Mouse (Mus musculus): ENCODE results near the gene Filip1l. TPM values are rescaled to one million over a fixed set of nuclear protein-coding genes. Genes with fewer than 3 reads are reported as not detected.
A peak's percentile ranks its signal among the peaks of the same experiment; 100 is the strongest.

The Filip1l gene
- polyA plus RNA-seq, 1 experiment from 2014 or later = 24.3 TPM

- WGBS = 88% methylated on average over 6 of the region's 6 CpGs
- H3K36me3 ChIP-seq (ENCODE audit: control insufficient read depth, insufficient read depth, low read length) = no peaks in the 10 kb centered on the region
- H3K9ac ChIP-seq (ENCODE audit: low read length) = no peak overlapping the region
- 0 out of 2 replicates have a peak, but pooled peaks cover 2% of the 10 kb centered on the region for H3K4me1 ChIP-seq (ENCODE audit: control insufficient read depth, insufficient read depth, low read length)
- DNase-seq (ENCODE audit: low spot score) (no peak), ATAC-seq (ENCODE audit: insufficient number of reproducible peaks, low FRiP score, low TSS enrichment, low read depth) (no peak)
- no peak overlapping the region for H3K27ac ChIP-seq (replicated peaks; ENCODE audit: low read depth, low read length)
- H3K27me3 ChIP-seq (ENCODE audit: control insufficient read depth, insufficient read depth, low read length) = no peaks in the 10 kb centered on the region
- no peak overlapping the region for H3K4me3 ChIP-seq (ENCODE audit: low read depth, low read length)
- no peaks in the 10 kb centered on the region for H3K9me3 ChIP-seq (ENCODE audit: control insufficient read depth, low read length)
- no peak overlapping the region for H3K4me2 ChIP-seq (ENCODE audit: low read depth, severe bottlenecking)
Observed at GRCm38 (mm10) chr16:57357011-57357410, 4.1 kb downstream of the Filip1l start.

- no peak for ATAC-seq (ENCODE audit: insufficient number of reproducible peaks, low FRiP score, low TSS enrichment, low read depth)
- Histone ChIP-seq H3K4me2 (ENCODE audit: low read depth, severe bottlenecking) (no peak overlapping the region), H3K36me3 (ENCODE audit: control insufficient read depth, insufficient read depth, low read length) (no peaks in the 10 kb centered on the region), H3K27me3 (ENCODE audit: control insufficient read depth, insufficient read depth, low read length) (no peaks in the 10 kb centered on the region), H3K9ac (ENCODE audit: low read length) (no peak overlapping the region), H3K27ac (replicated peaks; ENCODE audit: low read depth, low read length) (no peak overlapping the region), H3K4me3 (ENCODE audit: low read depth, low read length) (no peak overlapping the region), H3K4me1 (ENCODE audit: control insufficient read depth, insufficient read depth, low read length) (peaks cover 5% of the 10 kb centered on the region; the same call in 1 of the 2 replicates), H3K9me3 (ENCODE audit: control insufficient read depth, low read length) (no peaks in the 10 kb centered on the region)
- WGBS = 83% methylated on average over 10 of the region's 10 CpGs
- DNase-seq (ENCODE audit: low spot score) = no peak
Observed at GRCm38 (mm10) chr16:57359251-57359650, 6.4 kb downstream of the Filip1l start.

DNA sequence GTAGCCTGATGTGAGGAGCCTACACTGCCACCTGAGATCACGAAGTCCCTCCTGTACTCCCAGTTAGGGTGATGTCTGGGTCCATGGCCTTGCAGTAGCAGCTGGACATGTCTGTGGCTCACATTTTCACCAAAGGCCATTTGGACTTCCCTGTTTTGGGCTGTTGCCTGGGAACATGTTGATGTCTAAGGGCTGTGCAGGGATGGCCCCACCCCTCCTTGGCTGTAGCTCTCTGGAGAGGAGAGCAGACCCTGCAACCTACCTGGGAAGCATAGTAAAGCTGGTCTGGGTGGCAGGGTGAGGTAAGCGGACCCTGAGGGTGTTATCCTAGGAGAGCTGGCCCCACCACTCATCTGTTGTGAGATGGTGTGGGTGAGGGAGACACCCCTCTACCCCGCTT, 7.9 kb downstream of the Filip1l start:
- no peak overlapping the region for H3K27ac ChIP-seq (replicated peaks; ENCODE audit: low read depth, low read length)
- WGBS = 93% methylated on average over 3 of the region's 3 CpGs
- no peak overlapping the region for H3K4me3 ChIP-seq (ENCODE audit: low read depth, low read length)
- DNase-seq (ENCODE audit: low spot score) = no peak
- no peak overlapping the region for H3K9ac ChIP-seq (ENCODE audit: low read length)
- H3K27me3 ChIP-seq (ENCODE audit: control insufficient read depth, insufficient read depth, low read length) = no peaks in the 10 kb centered on the region
- H3K4me1 ChIP-seq (ENCODE audit: control insufficient read depth, insufficient read depth, low read length) = peaks cover 9% of the 10 kb centered on the region
- H3K36me3 ChIP-seq (ENCODE audit: control insufficient read depth, insufficient read depth, low read length) = no peaks in the 10 kb centered on the region
- H3K4me2 ChIP-seq (ENCODE audit: low read depth, severe bottlenecking) = no peak overlapping the region
- ATAC-seq (ENCODE audit: insufficient number of reproducible peaks, low FRiP score, low TSS enrichment, low read depth) = no peak
- H3K9me3 ChIP-seq (ENCODE audit: control insufficient read depth, low read length) = no peaks in the 10 kb centered on the region

- no peak overlapping the region for H3K4me3 ChIP-seq (ENCODE audit: low read depth, low read length)
- no peak overlapping the region for H3K27ac ChIP-seq (replicated peaks; ENCODE audit: low read depth, low read length)
Observed at GRCm38 (mm10) chr16:57362679-57363401, 9.9 kb downstream of the Filip1l start.

DNA sequence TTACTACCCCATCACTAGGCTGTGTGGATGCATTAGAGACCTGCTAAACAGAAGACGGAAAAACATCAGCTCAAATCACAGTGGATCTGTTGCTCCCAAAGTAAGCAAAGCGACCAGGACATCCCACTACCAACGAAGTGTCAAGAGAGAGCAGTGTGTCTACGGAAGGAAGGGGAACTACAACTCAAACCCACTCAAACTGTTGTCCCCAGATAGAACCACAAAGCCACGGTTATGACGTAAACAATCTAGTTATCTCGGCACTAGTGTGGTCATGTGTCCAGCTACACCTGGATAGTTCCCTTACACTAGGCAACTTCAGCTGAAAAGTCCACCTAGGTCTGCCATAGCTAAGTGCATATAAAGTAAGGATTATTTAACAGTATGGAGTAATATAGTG, 11.6 kb downstream of the Filip1l start:
- DNase-seq (ENCODE audit: low spot score) = no peak
- Histone ChIP-seq H3K9me3 (ENCODE audit: control insufficient read depth, low read length) (no peaks in the 10 kb centered on the region), H3K4me1 (ENCODE audit: control insufficient read depth, insufficient read depth, low read length) (peaks cover 15% of the 10 kb centered on the region), H3K9ac (ENCODE audit: low read length) (no peak overlapping the region), H3K27me3 (ENCODE audit: control insufficient read depth, insufficient read depth, low read length) (no peaks in the 10 kb centered on the region), H3K27ac (replicated peaks; ENCODE audit: low read depth, low read length) (no peak overlapping the region), H3K4me3 (ENCODE audit: low read depth, low read length) (no peak overlapping the region), H3K4me2 (ENCODE audit: low read depth, severe bottlenecking) (no peak overlapping the region), H3K36me3 (ENCODE audit: control insufficient read depth, insufficient read depth, low read length) (no peaks in the 10 kb centered on the region)
- no peak for ATAC-seq (ENCODE audit: insufficient number of reproducible peaks, low FRiP score, low TSS enrichment, low read depth)
- WGBS = 86% methylated on average over 7 of the region's 7 CpGs

More at GRCm38 (mm10) chr16:57362679-57363401, 9.9 kb downstream of the Filip1l start:
- WGBS = 28% methylated on average over 18 of the region's 18 CpGs
- Histone ChIP-seq H3K27me3 (ENCODE audit: control insufficient read depth, insufficient read depth, low read length) (no peaks in the 10 kb centered on the region), H3K4me1 (ENCODE audit: control insufficient read depth, insufficient read depth, low read length) (peaks cover 15% of the 10 kb centered on the region), H3K9ac (ENCODE audit: low read length) (peak overlapping the region; percentile 32), H3K36me3 (ENCODE audit: control insufficient read depth, insufficient read depth, low read length) (no peaks in the 10 kb centered on the region), H3K9me3 (ENCODE audit: control insufficient read depth, low read length) (no peaks in the 10 kb centered on the region), H3K4me2 (ENCODE audit: low read depth, severe bottlenecking) (0 out of 2 replicates have a peak overlapping the region, but pooled peaks have one; percentile 32)
- ATAC-seq (ENCODE audit: insufficient number of reproducible peaks, low FRiP score, low TSS enrichment, low read depth) (peak; percentile 69), DNase-seq (ENCODE audit: low spot score) (peak; percentile 63)

DNA sequence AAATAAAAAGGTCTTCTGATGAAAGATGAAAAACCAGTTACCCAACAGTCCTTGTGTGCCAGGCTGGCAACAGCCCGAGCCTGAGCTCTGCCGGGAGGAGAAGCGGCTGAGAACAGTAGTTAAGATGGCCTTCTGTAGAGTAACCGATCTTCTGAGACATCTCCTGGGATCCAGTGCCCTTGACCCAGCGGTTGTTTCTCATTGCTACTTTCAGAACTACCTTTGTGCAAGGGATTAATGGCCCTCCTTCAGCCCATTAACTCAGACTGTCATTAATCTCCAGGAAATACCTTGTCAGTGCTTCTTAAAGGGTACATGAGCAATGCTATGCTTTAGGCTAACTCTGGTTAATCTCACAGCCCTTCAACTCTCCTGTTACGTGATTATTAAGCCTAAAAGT, 13.2 kb downstream of the Filip1l start:
- Histone ChIP-seq H3K4me3 (ENCODE audit: low read depth, low read length) (no peak overlapping the region), H3K4me1 (ENCODE audit: control insufficient read depth, insufficient read depth, low read length) (peaks cover 15% of the 10 kb centered on the region), H3K9ac (ENCODE audit: low read length) (no peak overlapping the region), H3K4me2 (ENCODE audit: low read depth, severe bottlenecking) (no peak overlapping the region), H3K9me3 (ENCODE audit: control insufficient read depth, low read length) (no peaks in the 10 kb centered on the region), H3K36me3 (ENCODE audit: control insufficient read depth, insufficient read depth, low read length) (no peaks in the 10 kb centered on the region), H3K27ac (replicated peaks; ENCODE audit: low read depth, low read length) (no peak overlapping the region), H3K27me3 (ENCODE audit: control insufficient read depth, insufficient read depth, low read length) (no peaks in the 10 kb centered on the region)
- WGBS = 10% methylated on average over 6 of the region's 6 CpGs
- peak; percentile 56 for DNase-seq (ENCODE audit: low spot score)
- ATAC-seq (ENCODE audit: insufficient number of reproducible peaks, low FRiP score, low TSS enrichment, low read depth) = peak; percentile 40; the same call in 1 of the 2 replicates

- Histone ChIP-seq H3K4me2 (ENCODE audit: low read depth, severe bottlenecking) (no peak overlapping the region), H3K9ac (ENCODE audit: low read length) (no peak overlapping the region), H3K9me3 (ENCODE audit: control insufficient read depth, low read length) (no peaks in the 10 kb centered on the region), H3K27me3 (ENCODE audit: control insufficient read depth, insufficient read depth, low read length) (no peaks in the 10 kb centered on the region), H3K27ac (replicated peaks; ENCODE audit: low read depth, low read length) (no peak overlapping the region), H3K4me1 (ENCODE audit: control insufficient read depth, insufficient read depth, low read length) (peaks cover 15% of the 10 kb centered on the region), H3K36me3 (ENCODE audit: control insufficient read depth, insufficient read depth, low read length) (no peaks in the 10 kb centered on the region), H3K4me3 (ENCODE audit: low read depth, low read length) (no peak overlapping the region)
- WGBS = 29% methylated on average over 18 of the region's 18 CpGs
- DNase-seq (ENCODE audit: low spot score) = no peak
- ATAC-seq (ENCODE audit: insufficient number of reproducible peaks, low FRiP score, low TSS enrichment, low read depth) = no peak
Observed at GRCm38 (mm10) chr16:57366941-57367694, 14.2 kb downstream of the Filip1l start.

DNA sequence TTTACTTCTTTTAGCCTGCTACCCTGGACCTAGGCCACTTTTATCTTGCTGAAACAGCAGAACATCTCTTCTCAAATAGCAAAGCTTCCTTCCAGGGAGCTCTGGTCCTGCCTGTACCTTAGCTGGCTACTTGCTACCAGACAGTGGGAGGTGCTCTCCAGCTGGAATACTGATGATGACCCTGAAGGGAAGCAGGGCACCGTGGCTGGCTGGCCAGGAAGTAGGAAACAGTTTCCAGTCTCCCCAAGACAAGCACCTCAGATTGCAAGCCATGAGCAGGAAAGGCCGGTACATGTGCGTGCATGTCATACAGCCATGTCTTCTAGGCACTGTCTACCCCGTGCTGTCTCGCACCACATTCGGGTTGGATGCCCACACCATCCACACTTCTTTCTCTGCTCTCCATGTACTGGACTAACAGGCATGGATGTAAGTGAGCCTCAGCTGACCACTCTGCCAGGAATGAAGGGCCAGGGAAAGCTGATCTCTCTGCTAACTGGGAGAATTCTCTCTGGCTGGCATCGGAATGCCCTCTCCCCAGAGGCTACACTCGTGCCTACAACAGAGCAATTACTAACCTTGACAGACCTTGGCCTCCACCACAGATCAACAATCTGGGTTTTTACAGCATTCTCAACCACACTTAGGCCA, 17.1 kb downstream of the Filip1l start:
- Histone ChIP-seq H3K9ac (ENCODE audit: low read length) (no peak overlapping the region), H3K4me1 (ENCODE audit: control insufficient read depth, insufficient read depth, low read length) (peaks cover 7% of the 10 kb centered on the region), H3K4me2 (ENCODE audit: low read depth, severe bottlenecking) (no peak overlapping the region), H3K4me3 (ENCODE audit: low read depth, low read length) (no peak overlapping the region), H3K36me3 (ENCODE audit: control insufficient read depth, insufficient read depth, low read length) (no peaks in the 10 kb centered on the region), H3K27me3 (ENCODE audit: control insufficient read depth, insufficient read depth, low read length) (no peaks in the 10 kb centered on the region), H3K27ac (replicated peaks; ENCODE audit: low read depth, low read length) (no peak overlapping the region), H3K9me3 (ENCODE audit: control insufficient read depth, low read length) (no peaks in the 10 kb centered on the region)
- no peak for ATAC-seq (ENCODE audit: insufficient number of reproducible peaks, low FRiP score, low TSS enrichment, low read depth)
- no peak for DNase-seq (ENCODE audit: low spot score)
- 76% methylated on average over 8 of the region's 8 CpGs for WGBS
